Mouse (Mus musculus): ENCODE measurements around the gene Rbm18.

Rbm18 gene

DNA sequence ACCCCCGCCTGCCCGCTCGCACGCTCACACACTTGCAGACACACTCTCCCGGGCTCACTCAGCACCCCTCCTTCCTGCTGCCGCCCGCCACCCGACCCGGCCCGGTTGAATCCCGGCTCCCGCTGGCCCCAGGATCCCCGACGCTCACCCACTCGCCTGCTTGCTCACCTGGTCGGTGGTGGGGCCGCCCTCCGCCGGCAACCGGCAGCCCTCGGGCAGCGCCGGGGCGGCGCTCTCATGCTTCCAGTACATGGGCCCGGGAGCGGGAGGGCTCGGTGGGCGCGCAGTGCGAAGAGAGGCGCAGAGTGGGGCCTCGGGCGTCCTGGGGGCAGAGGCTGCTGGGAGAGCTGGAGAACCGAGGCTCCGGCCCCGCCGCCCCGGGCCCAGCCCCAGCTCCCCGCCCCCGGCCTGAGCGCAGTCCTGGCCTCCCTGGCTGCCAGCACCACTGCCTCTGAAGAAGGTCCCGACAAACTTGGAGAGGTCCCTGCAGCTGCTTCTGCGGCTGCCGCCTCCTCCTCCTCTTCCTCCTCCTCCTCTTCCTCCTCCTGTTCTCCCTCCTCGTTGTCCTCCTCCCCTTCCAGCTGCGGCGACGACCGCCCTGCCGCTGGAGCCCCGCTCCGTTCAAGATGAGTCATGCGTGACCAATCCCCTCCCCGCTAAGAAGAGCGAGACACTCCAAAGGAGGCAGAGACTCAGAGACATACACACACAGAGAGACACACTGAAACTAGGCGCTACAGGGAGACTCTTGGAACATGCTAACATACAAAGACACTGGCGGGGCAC is 31.4 kb downstream of the Rbm18 start, which contains the start of gene Lhx6:
Gene Lhx6 (minus strand): TSS at position 453 of the 786 bp plus-strand sequence.
- DNase-seq (ENCODE audit: low read depth, low spot score) = no peak

- DNase-seq (ENCODE audit: low read depth, low spot score) = peak; percentile 35
Measured at GRCm38 (mm10) chr2:36104436-36104955, 32.1 kb downstream of the Rbm18 start.

GRCm38 (mm10) chr2:36103555-36104367 is 32.8 kb downstream of the Rbm18 start:
- DNase-seq (ENCODE audit: low read depth, low spot score) = peak; percentile 33

DNA sequence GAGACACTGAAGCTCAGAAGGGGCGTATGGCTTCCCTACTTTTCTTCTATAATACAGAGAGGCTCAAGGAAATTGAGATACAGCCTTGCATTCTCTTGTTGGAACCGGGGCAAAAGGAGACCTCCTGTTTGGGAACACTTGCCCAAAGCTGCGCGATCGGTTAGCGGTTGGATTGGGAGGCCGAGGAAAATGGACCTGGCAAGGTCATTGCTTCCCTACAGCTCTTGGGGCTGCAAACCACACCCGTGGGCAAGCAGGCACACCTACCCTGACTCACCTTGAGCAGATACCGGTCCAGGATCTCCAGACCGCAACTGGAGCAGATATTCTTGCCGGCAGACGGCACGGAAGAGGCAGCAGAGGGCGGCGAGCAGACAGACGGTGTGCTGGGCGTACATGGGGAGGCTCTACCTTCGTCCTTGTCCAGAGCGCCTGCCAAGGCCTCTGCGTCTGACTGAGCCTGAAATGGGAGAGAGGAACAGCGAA is 33.5 kb downstream of the Rbm18 start:
- DNase-seq (ENCODE audit: low read depth, low spot score) = peak; percentile 40

GRCm38 (mm10) chr2:36102559-36102946 is 34.0 kb downstream of the Rbm18 start:
- DNase-seq (ENCODE audit: low read depth, low spot score) = peak; percentile 54

DNA sequence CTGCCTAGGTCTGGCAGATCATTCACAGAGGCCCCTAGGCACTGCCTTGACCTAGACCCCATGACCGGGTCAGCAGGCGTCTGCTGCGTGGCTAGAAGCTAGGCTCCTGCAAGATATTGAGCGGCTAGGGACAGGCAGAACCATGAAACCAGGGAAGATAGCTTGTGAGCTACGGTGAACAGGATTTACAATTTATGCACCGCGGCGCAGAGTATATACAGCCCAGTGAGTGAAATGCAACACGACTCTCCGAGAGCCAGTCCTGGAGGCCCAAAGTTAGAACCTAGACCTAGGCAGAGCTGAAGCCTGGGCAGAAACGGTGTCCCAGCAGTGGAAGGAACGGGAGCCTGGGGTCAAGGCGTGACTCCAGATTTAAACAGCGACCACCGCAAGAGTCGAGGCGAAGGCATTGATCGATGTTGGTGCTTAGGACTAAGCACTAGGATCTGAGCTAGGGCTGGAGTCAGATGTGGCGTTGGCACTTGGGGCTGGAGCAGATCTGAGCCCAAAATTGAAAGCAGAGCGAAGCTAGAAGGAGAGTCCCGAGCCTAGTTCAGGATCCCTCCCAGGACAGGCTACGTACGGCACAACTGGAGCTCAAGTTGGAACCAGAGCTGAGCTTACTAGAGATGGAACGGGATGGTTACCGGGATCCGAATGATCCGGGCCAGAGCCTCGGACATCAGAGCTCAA is 34.6 kb downstream of the Rbm18 start:
- DNase-seq (ENCODE audit: low read depth, low spot score) = peak; percentile 19

DNA sequence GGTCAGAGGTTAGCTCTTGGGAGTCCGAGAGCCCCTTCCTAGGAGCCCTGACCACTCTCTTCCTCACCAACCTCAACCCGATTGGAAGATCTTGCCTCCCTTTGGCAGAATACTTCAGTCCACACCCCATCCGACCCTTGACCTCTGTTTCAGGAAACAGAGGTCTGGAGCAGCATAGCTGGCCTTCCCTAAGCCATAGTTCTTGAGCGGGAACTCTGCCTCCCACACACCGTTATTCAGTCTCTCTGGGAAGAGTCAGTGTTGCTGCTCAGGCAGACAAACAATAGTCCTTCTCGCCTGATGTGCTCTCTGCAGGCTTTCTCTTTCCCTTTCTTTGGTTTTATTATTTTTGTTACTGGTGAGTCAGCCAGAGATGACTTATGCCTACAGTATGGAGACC is 36.8 kb downstream of the Rbm18 start:
- DNase-seq (ENCODE audit: low read depth, low spot score) = no peak

DNA sequence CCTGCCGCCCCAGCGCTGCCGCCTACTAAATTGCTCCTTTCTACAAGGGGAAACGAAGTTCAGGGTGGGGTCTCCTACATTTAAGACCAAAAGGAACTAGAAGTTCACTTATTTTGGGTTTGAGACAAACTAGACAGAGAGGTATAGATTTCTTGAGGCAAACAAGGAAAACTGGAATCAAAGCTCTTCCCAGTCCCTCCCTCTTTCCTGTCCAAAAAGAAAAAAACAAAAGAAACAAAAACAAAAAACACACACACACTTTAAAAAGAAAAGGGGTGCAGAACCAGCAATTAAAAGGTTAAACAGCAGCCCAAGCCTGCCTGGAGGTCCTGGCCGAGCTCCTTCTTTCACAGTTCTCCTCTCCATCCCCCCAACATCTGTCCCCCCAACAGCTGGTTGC is 38.6 kb downstream of the Rbm18 start:
- DNase-seq (ENCODE audit: low read depth, low spot score) = no peak

GRCm38 (mm10) chr2:36097129-36097815 is 39.3 kb downstream of the Rbm18 start:
- no peak for DNase-seq (ENCODE audit: low read depth, low spot score)

DNA sequence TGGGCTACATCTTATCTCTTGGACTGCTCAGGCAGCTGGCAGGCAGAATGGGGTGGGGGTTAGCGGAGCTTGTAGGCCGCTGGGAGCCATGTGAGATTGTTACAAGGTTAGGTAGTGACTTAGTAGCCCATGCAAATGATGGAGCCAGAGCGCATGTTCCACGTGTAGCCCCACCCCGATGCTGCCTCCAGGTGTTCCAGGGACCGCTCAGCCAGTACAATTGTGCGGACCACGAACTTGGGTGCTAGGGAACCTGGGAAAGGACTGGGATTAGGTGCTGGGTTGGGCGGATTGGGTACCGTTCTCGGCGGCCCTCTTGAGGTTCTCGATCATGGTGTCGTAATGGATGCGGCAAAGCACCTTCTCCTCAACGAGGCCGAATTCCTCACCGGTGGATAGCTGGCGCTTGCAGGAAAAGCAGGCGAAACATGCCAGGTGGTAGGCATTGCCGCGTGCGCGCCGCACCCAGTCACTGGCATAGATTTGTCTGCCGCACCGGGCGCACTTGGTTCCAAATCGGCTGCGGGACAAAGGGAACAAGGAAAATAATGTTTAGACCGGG is 42.6 kb downstream of the Rbm18 start:
- DNase-seq (ENCODE audit: low read depth, low spot score) = peak; percentile 63

DNA sequence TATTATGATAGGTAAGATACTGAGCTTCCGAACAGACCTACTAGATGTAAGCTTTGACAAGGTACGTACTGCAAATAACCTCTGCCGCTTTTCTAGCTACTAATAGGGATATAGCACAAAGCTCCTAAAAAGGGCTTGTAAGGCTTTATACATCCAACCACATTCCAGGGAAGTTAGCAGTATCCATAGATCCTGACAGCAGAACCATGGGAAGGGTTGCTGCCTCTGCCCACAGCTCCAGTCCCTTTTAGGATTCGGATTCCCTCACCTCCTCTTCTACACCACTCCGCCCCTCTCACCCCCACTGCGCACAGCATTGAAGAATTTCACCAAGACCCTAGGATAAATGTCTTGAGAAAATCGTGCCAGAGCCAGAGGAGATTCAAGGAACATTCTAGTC is 43.3 kb downstream of the Rbm18 start:
- no peak for DNase-seq (ENCODE audit: low read depth, low spot score)

GRCm38 (mm10) chr2:36092748-36093147 is 43.8 kb downstream of the Rbm18 start:
- DNase-seq (ENCODE audit: low read depth, low spot score) = no peak

DNA sequence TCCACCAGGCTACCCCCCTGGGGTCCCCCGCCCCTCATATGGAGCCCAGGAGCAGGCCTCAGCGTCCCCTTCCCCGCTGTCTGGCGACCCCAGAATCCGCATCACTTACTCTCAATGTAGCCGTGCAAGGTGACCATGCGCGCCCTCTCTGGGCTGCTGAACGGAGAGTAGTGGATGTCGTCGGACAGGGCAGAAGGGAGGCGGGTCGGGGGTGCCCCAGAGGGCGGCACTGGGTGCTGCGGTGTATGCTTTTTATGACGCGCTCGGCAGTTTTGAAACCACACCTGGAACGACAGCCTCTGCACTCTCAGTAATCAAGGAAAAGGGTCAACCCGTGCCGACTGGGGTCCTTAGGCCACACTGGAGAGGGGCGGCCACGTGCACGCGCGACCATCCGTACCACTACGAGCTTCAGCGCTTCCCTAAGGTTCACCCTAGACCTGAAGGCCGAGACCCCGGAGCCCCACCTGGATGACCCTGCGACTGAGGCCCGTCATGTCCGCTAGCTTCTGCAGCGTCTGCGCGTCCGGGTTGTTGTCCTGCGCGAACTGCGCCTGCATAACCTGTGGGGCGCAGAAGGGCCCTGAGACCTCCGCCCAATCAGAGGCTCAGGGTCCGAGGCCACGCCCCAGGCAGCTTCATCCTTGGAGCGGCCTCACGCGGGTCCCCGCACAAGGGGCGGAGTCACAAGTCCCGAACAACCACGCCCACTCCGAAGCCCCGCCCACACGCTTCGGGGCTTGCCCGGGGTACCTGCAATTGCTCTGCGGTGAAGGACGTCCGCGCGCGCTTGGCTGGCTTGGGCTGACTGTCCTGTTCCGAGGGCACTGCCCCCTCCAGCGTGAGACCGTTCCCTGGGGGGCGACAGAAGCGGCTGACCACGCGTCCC is 45.5 kb downstream of the Rbm18 start:
- peak; percentile 97 for DNase-seq (ENCODE audit: low read depth, low spot score)

GRCm38 (mm10) chr2:36089190-36089589 is 47.4 kb downstream of the Rbm18 start:
- DNase-seq (ENCODE audit: low read depth, low spot score) = peak; percentile 77

GRCm38 (mm10) chr2:36085041-36085440 is 51.5 kb downstream of the Rbm18 start:
- DNase-seq (ENCODE audit: low read depth, low spot score) = no peak

- no peak for DNase-seq (ENCODE audit: low read depth, low spot score)
Measured at GRCm38 (mm10) chr2:36082802-36083580, 53.6 kb downstream of the Rbm18 start.

- DNase-seq (ENCODE audit: low read depth, low spot score) = no peak
Measured at GRCm38 (mm10) chr2:36081446-36081845, 55.1 kb downstream of the Rbm18 start.

DNA sequence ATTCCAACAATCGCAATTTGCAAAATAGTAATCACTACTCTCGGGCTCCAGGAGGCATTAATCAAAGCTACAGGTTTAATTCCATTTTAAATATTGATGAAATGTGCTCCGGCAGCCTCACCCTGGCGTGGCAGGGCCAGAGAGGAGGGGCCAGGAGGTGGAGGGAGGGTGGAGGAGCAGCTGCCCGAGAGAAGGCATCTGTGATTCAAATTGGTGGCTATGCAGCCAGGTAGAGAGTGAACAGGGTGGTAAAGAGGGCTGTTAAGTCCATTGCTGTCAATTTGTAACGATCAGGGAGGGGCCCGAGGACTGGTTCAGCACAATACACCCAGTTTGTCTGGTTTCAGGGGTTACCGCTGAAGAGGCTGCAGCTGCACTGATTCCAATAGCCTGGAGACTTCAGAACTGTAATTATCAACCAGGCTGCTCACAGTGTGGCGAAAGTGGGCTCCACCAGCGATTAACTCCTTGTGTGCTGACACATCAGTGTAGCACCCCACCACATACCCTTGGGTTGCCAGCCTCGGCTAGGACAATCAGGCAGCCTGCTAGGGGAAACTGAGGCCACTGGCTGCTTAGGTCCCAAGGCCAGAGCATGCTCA is 59.3 kb downstream of the Rbm18 start:
- DNase-seq (ENCODE audit: low read depth, low spot score) = peak; percentile 62

GRCm38 (mm10) chr2:36075210-36075609 is 61.4 kb downstream of the Rbm18 start:
- no peak for DNase-seq (ENCODE audit: low read depth, low spot score)
